Mouse (Mus musculus) right cerebral cortex, postnatal 10 days (tissue): ENCODE data around the gene S1pr4.

Experiments
- DNase-seq, 2 experiments: peaks; one replicate each; pipeline ENCODE4 v3.0.0; 2021; ENCODE audit warnings: low spot score in 2 of 2

The S1pr4 gene

GRCm38 (mm10) chr10:81493601-81494220, 6.2 kb downstream of the S1pr4 start:
- no peak for DNase-seq

DNA sequence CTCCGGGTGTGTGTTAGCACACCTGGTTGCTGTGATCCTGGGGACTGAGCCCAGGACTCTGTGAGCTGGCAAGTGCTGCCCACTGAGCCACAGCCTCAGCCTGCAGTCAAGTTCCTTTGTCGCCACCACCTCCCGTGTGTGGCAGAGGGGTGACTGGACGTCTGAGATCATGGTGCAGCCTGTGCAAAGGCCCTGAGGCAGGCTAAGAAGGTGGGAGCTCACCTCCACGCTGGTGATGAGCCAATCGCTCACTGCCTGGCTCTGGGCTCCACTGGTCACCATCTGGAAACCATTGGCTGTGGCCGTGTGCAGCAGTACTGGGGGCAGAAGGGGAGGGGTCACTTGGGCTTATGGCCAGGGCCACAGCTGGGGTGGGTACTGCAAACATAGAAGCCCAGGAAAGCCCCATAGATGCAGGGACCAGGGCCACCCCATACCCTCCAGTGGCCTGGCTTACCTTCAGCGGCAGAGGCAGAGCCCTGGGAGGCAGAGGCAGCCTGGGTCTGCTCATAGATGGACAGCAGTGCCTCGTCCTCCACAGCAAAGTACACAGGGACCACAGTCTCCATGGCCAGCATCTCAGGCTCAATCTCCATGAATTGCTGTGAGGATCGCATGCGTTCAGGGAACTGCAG, 7.2 kb downstream of the S1pr4 start:
- DNase-seq, result no peak

DNA sequence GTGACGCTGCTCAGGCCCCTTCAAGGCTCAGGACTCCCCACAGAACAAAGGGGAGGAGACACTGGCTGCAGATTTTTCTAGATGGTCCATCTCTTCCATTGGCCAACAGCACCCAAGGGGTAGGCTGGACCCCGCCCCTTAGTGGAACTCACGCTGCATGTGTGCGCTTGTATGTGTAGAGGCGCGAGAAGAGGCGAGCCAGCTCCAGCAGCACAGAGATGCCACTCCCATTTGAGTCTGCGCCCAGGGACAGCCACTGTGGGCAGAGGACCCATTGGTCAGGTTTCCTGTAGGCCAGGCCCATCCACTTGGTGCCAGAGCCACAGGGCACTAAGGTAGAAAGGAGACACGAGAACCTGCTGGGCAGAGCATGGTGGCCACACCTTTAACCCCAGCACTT, 8.9 kb downstream of the S1pr4 start:
- peak in 1 of 2 experiments; percentile 25 for DNase-seq

DNA sequence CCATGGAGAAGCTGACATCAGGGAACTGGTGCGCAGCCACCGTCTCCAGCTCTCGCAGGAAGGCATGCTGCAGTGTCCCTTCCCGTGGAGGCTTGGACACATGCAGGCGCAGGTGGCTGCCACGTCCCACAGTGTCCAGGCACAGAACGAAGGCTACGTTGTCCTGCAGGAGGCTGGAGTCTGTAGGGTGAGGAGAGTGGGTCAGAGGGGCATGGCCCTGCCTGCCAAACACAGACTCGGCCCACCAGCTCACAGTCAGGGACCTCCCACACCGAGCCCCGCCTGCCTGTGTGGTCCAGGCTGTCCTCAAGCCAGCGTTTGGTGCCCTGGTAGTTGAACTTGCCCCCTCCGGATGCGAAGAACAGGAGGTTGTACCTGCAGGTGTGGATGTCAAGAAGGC, 10.0 kb downstream of the S1pr4 start:
- DNase-seq, result no peak

DNA sequence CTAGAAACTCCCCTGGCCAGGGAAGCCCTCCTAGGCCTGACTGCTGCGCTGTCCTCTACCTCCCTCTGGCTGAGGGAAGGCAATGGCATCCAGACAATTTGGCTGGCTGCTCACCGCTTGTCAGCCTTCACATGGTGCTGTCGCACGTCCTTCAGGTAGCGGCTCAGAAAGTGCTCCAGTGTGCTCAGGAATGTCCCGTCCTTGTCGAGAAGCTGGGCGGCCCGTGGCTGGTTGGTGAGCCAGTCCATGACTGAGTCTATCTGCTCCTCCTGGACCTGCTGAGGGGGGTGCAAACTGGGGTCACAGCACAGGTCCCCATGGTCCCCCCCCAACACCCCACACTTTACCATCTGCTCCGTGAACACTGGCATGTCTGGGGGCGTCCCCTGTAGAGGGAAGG, 11.9 kb downstream of the S1pr4 start:
- no peak for DNase-seq

GRCm38 (mm10) chr10:81486496-81486895, 13.4 kb downstream of the S1pr4 start:
- no peak for DNase-seq

DNA sequence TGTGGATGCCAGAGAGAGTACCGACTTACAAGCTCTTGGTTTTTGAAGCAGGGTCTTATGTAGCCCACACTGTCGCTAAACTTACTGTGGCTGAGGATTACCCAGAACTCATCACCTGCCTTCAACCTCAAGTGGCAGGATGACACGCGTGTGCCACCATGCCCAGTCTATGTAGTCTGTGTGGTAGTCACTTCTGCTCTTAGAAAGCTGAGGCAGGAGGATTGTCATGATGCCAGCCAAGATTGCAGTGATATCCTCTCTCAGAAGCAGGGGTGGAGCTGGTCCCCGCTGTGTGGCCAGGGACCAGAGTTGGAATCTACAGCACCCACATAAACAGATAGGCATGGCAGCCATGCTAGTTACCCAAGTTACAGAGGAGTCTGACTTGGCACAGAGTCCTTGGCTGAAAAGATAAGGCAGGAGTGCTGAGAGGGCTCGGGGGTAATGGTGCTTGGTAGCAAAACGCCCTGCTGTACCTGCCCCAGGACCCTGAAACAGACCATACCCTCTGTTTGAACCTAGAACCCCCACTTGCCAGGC, 14.4 kb downstream of the S1pr4 start:
- no peak for DNase-seq

DNA sequence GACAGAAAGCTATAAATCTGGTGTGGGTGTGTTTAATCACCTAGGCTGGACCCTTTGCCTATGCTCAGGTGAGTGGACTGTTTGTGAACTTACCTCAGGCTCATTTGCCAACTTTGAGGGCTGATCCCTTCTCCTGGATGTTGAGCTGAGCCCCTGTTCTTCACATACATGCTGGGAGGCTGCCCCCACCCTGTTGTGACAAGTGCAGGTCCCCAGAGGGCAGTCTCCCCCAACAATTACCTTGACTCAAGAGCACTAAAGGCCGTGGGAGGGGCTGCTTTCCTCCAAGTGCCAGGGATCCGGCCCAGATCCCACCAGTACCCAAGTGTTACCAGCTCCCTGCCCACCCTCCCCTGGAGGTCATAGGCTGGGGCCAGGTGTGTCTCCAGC, 14.9 kb downstream of the S1pr4 start:
- no peak for DNase-seq

- DNase-seq, result peak; percentile 62 to 81
Observed at GRCm38 (mm10) chr10:81484441-81485059, 15.4 kb downstream of the S1pr4 start.

- DNase-seq, result peak in 1 of 2 experiments; percentile 72
Observed at GRCm38 (mm10) chr10:81483983-81484382, 15.9 kb downstream of the S1pr4 start.

DNA sequence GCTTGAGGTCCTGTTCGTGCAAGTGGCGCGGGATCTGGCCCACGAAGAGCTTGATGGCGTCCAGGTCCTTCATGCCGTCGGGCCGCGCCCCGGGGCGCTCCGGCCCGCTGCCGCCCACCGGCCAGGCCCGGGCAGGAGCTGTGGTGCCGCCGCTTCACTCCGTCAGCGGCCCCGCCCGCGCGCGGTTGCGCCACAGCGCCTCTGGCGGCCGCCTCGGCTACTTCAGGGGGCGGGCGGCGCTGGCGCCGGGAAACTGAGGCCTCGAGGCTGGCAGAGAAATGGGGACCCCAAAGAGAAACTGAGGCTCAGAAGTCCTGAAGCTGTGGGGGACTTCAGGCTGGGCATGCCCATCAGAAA, 17.4 kb downstream of the S1pr4 start, which contains the start of gene Celf5:
TSS of gene Celf5 (minus strand) at position 177 of the 357 bp plus-strand sequence.
- peak in 1 of 2 experiments; percentile 76 for DNase-seq

DNA sequence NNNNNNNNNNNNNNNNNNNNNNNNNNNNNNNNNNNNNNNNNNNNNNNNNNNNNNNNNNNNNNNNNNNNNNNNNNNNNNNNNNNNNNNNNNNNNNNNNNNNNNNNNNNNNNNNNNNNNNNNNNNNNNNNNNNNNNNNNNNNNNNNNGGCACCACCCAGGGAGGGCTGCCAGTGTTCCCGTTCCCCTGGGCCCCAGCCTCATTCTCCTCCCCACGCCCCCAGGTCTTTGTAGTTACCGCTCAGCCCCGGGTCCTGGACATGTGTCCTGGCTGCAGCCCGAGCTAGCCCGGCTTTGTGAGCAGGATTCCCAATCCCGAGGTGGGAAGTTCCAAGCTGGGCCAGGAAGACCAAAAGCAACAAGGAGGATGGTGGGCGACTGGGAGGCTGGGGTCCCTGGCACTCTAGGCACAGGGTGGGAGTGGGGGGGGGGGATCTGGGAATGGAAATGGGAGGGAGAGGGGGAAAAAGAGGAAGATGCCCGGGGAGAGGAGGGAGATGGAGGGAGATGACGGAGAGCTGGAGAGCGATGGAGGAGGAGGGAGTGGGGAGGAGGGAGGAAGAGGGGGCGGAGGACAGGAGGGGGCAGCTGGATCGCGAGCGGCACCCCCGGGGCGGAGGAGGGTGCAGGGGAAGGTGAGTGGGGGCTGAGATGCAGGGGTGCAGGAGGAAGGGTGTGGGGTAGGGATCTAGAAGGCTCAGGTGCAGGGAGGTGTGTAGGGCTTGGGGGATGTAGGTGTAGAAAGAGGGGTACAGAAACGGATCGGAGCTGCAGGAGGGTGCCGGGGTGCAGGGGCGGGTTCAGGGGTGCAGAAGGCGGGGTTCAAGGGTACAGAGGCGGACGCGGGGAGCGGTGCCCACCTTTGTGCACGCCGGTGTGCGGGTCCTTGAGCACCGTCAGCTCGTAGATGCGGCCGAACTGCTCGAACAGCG, 18.1 kb downstream of the S1pr4 start:
- peak in 1 of 2 experiments; percentile 60 for DNase-seq

GRCm38 (mm10) chr10:81474461-81474860, 25.5 kb downstream of the S1pr4 start:
- DNase-seq, result no peak

- peak; percentile 95 to 97 for DNase-seq
Observed at GRCm38 (mm10) chr10:81473003-81473451, 26.9 kb downstream of the S1pr4 start.

DNA sequence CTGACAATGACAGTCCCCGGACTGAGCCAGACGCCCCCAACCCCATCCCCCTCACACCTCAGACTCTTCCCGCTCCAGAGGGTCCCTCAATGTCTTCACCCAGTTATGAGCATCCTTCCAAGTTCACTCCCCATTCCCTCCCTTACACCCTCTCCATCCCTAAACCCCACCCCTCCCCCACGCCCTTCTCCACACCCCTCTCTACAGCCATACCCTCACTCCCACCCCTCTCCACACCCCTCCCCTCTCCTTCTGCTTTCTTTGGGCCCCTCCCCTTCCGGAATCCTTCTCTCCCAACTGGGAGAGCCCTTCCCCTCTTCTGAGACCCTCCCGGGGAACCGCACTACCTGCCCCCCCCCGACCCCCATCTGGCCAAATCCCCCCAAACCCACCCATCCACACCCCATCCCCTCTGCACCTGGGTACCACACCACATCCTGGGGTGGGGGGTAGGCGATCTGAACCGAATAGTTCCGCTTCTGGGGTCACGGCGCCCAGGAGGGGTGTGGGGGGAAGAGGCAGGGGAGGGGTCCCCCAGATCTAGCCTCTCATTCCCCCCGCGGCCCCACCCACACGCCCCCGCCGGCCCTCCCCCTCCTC, 27.4 kb downstream of the S1pr4 start:
- DNase-seq, result no peak

- DNase-seq, result no peak
Observed at GRCm38 (mm10) chr10:81470454-81470853, 29.5 kb downstream of the S1pr4 start.

DNA sequence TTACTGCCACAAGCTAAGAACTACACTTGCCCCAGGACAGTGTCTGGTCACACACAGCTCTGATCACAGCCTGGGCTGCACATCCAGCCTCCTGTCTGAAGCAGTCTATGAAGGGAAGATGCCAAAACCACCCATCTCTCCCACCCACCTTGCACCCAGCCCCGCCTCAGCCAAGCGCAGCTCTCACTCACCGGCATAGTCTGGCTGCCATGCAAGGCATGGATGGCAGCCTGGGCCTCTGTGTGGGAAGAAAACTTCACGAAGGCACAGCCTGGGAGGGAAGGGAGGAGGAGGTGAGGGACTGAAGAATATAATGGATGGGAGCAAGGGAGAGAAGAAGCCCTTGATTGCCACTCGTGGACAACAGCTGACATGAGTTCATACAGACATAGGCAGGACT, 30.7 kb downstream of the S1pr4 start:
- no peak for DNase-seq

GRCm38 (mm10) chr10:81467670-81468235, 32.2 kb downstream of the S1pr4 start:
- peak; percentile 33 to 45 for DNase-seq

- DNase-seq, result peak; percentile 35 to 40
Observed at GRCm38 (mm10) chr10:81466881-81467280, 33.1 kb downstream of the S1pr4 start.

- DNase-seq, result peak in 1 of 2 experiments; percentile 22
Observed at GRCm38 (mm10) chr10:81466066-81466465, 33.9 kb downstream of the S1pr4 start.

- DNase-seq, result peak in 1 of 2 experiments; percentile 30
Observed at GRCm38 (mm10) chr10:81465265-81465645, 34.7 kb downstream of the S1pr4 start.
